Mouse (Mus musculus): ENCODE results near the gene Cdh1.
A peak's percentile ranks its signal among the peaks of the same experiment; 100 is the strongest.

Gene Cdh1

GRCm38 (mm10) chr8:106623016-106623415, 19.9 kb downstream of the Cdh1 start:
- DNase-seq (ENCODE audit: low read depth, low spot score), result peak; percentile 44

DNA sequence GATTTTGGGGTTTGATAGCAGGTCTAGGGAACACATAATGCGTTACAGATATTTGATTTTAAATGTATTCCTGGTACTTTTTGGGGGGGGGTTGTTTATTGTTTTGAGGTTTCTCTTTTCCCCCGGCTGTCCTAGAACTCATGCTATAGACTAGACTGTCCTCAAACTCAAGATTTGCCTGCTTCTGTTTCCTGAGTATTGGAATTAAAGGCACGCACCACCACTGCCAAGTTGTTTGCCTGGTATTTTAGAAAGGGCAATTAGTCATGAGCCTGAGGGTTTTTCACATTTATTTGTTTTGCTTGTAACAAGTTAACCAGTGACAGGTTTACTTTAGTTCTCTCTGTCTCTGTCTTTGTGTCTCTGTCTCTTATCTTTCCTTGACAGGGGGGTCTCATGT, 20.3 kb downstream of the Cdh1 start:
- no peak for DNase-seq (ENCODE audit: low read depth, low spot score)

DNA sequence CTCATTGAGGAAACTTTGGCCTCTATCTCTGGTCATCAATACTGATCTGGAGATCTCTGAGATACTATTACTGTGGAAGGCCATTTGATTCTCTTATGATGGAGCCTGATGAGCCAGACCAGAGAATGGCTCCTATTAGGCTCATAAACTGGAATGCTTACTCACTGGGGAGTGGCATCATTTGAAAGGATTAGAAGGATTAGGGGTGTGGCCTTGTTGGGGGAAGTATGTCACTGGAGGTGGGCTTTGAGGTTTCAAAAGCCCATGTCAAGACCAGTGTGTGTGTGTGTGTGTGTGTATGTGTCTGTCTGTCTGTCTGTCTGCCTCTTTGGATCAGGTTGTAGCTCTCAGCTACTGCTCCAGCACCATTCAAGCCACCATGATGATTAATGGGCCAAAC, 20.8 kb downstream of the Cdh1 start:
- DNase-seq (ENCODE audit: low read depth, low spot score), result peak; percentile 85

DNA sequence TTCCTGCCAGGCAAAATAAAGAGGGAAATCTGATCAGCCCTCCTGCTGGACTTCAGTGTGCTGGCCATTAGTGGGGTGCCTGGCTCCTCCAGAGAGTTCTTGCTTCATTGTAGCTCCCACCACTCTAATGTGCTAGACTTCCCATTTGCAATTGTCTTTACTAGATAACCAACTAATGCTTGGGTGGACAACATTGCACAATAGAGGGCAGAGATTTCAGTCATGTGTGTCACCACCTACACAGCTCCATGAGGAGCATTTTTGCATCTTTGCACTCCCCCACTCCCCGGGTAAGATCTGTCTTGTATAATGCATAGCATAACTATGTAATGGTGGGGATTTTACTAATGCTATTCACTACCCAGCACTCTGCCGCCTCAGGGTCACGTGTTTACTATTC, 21.6 kb downstream of the Cdh1 start:
- no peak for DNase-seq (ENCODE audit: low read depth, low spot score)

DNA sequence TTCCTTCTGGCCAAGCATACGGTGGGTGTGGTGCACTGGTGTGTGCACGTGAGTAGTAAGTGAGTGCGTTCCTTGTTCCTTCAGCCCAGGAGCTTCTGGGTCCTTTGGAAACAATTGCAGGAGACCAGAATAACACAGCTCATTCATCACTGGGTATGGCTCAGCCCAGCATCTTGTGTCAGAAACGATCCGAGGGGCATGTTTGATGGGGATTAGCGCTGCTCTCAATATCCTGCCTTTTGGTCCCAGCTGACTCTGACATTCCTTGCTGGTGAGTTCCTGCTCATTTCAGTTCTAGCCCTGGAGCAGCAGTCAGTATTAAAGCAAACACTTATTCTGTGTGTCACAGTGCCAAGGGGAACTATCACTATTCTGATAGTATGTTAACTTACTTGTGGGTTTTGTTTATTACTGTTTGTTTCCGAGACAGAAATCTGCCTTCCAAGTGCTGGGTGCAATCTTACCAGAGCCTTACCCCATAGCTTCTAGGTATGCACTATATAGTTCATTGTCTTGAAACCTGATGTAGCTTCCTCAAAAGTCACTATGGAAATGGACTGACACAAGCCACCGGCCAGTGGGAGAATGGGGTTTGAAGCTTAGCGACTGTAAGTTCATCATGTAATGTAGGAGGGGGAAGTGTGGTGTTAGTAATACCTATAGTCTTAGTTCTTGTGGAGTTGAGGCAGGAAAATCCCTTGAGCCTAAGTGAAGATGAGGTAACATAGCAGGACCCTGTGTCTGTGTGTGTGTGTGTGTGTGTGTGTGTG, 23.1 kb downstream of the Cdh1 start:
- no peak for DNase-seq (ENCODE audit: low read depth, low spot score)

DNA sequence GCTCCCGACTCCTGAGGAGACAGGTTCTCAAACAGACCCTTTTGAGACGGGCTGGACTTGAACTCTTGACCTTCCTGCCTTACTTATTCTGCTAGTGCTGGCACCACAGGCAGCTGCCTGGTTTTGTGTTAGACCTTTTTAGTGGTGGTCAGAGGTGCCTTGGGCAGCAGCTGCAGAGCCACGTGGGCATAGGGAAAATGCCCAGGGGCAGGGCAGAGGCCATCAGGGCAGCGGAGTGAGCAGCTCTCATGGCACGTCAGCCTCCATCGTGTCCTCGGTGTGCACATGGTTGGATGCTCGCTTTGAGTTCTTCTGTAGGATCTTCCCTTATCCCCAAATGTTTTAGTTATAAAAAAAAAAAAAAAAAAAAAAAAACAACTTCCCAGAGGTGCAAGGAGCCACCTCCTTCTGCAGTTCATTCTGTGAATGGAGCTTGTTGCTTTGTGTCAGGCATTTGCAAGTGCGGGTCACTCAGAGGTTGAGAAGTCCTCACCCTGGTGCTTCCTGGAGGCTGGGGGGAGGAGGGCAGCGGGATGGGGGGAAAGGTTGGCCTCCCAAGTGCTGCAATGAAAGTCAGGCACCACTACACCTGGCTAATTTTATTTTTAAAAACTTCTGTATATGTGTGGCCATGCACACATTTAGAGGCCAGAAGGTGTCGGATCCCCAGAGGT, 25.3 kb downstream of the Cdh1 start:
- DNase-seq (ENCODE audit: low read depth, low spot score), result peak; percentile 55

DNA sequence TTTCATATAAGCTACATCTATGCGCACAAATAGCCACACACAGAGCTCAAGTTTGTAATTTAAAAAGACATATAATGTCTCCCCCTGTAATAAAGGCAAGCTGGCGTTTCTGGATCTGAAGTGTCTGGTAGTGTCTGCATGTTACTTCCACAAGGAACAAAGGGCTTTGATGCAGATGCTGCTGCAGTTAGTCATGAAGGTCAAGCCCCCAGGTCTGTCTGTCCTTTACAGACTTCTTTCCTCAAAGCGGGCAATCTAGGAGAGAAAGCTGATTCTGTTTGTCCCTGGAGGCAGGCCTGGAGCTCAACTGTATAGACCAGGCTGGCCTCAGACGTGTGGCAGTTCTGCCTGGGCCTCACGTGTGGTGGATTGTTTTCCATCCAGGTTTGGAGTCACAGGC, 26.3 kb downstream of the Cdh1 start:
- DNase-seq (ENCODE audit: low read depth, low spot score), result peak; percentile 56

GRCm38 (mm10) chr8:106631904-106632303, 28.8 kb downstream of the Cdh1 start:
- peak; percentile 65 for DNase-seq (ENCODE audit: low read depth, low spot score)

GRCm38 (mm10) chr8:106632650-106633049, 29.5 kb downstream of the Cdh1 start:
- peak; percentile 92 for DNase-seq (ENCODE audit: low read depth, low spot score)

DNA sequence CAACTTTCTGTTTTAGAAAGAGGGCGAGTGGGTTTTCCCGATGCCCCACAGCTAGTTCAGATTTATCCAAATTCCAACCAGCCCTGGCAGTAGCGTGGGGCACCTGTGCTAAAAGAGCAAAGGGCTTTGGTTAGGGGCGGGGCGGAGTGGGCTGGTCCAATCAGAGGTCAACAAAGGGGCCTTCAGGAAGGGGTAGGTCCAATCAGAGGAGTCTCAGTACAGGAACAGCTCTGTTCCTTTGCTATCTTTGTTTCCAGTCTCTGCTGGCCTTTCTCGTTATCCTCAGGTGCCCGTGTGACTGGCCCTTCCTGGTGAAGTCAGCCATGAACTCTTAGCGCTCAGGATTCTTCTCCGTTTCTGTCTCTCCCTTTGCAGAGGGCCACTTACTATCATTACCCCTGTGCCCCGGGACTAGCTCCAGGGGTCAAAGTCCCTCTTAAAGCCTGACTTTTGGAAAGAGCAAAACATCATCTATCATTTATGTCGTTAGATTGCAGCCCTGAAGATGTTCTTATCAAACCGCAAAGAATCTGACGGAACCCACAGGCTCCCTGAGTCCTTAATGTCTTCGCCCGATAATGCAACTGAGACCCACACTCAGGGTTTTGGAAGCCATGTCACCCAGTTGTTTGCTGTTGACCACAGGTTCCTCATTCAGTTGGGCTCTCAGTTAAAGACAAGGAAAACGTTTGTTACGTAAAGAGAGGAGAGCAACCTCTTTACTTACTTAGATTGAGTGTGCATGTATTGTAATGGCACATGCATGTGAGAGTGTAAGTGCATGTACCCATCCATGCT, 30.4 kb downstream of the Cdh1 start:
- DNase-seq (ENCODE audit: low read depth, low spot score), result peak; percentile 89

- no peak for DNase-seq (ENCODE audit: low read depth, low spot score)
Observed at GRCm38 (mm10) chr8:106635284-106635683, 32.1 kb downstream of the Cdh1 start.

DNA sequence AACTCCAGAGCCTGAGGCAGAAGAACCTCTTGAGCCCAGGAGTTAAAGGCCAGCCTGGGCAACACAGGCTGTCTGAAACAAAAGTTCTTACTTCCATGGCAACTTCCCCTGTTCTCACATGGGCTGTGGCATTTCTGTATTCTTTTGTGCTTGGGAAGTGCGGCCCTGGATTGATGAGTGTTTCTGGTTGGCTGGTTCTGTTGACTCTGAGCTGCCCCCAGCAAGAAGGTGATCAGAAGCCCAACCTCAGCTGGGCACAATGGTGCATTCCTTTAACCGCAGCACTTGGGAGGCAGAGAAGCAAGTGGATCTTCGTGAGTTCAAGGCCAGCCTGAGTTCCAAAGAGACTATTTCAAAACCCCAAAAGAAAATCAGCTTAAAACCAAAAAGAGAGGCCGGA, 34.3 kb downstream of the Cdh1 start:
- DNase-seq (ENCODE audit: low read depth, low spot score), result peak; percentile 69

DNA sequence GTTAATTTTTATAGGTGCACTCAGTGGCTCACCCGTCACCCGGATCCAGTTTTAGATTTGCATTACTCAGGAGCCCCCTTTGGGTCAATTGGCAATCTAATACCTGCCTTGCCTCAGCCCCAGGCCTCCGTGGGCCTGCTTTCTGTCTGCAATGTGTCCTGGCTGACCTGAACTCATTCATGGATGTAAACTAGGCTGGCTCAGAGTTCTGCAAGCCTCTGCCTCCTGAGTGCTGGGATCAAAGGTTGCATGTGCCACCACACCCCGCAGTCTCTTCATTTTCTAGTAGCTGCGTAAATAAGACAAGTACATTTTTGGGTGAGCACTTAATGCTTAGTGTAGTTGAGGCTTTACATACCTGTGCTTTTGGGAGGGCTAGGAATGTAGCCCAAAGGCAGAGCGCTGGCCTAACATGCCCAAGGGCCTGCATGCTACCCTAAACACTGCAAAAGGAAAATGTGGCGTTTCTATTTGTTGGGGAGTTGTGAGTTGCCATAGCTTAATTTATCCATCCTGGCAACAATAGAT, 35.7 kb downstream of the Cdh1 start:
- no peak for DNase-seq (ENCODE audit: low read depth, low spot score)

- peak; percentile 60 for DNase-seq (ENCODE audit: low read depth, low spot score)
Observed at GRCm38 (mm10) chr8:106640212-106640611, 37.1 kb downstream of the Cdh1 start.

DNA sequence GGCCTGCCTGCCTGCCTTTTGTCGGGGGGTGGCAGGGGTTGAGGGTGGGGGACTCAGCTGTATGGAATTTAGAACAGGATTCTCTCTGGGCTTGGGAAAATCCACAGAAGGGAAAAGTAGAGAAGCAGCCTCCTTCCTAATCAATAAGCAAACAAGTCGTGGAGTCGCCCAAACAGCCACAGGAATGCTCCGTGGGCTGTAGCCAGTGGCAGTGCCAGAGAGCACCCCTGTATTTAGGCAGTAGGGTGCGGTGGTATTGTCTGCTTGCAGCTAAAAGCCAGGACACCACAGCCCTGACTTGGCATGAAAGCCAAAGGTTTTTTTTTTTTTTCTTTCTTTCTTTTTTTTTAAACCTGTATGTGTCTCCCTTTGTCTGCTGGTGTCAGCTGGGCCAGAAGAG, 37.8 kb downstream of the Cdh1 start:
- DNase-seq (ENCODE audit: low read depth, low spot score), result no peak

DNA sequence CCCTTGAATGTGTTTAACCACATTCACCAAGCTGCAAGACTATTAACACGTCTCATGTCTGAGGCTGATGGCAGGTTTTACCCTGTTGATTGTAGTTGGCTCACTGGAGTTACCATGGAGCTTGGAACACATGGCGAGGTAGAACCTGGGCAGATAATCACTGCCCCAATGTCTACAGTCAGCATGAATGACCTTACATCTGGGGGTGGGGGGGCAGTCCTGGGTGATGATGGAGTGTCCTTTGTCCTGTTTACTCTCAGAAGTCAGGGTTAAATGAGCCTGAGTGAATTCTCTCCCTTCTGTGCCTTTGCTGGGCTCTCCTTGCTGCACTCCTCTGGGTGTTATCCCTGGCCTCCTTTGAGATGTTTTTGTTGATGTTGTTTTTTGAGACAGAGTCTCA, 39.0 kb downstream of the Cdh1 start:
- DNase-seq (ENCODE audit: low read depth, low spot score), result no peak

DNA sequence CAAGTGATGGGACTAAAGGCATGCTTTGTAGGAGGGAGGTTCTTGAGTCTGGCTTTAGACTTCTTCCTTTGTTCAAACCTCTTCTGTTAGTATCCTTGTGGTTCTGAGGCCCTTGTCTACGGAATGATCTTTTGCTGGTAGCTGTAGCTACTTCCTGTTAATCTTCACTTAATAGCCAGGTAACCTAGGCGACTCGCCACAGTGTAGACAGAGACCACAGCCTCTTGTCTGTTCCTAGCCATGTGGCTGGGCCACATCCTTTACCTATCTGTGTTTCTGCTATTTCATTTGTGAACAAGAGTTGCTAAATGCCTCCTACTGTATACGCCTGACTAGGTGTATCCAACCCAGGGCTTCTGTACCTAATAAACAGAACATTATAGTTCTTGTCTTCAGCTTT, 39.9 kb downstream of the Cdh1 start:
- DNase-seq (ENCODE audit: low read depth, low spot score), result no peak

DNA sequence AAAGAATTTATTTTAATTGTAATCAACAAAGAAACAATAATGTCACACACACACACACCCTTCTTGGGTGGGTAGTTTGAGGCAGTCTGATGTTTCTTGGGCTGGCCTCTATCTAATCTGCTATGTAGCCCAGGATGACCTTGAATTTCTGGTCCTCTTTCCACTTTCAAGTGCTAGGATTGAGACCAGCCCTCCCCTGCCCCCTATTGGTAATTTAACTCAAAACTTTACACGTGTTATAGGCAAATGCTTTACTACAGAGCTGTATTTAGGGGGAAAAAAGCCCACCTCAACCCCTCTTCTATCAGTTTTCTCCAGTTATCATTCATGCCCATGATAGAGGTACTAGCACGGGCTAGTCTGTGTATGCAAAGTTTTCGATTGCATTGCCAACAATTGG, 41.8 kb downstream of the Cdh1 start:
- DNase-seq (ENCODE audit: low read depth, low spot score), result peak; percentile 71

GRCm38 (mm10) chr8:106646153-106646552, 43.0 kb downstream of the Cdh1 start:
- DNase-seq (ENCODE audit: low read depth, low spot score), result no peak

DNA sequence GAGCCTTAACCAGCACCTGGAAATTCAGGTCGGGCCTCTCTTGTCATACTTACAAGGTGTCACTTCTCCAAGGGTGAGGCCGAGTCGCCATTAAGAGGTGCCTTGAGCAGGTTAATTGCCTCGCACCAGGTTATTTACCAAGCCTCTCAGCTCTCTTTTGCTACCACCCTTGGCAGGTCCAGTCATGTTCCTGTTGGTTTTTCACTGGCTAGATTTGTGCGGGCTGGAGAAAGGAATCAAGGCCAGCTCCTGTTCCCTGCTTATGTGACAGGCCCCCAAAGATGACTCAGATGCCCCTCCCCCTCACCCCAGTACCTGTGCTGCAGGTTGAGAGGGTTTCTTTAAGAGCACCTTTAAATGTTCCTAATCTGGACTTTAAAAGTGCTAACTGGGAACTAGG, 43.6 kb downstream of the Cdh1 start:
- no peak for DNase-seq (ENCODE audit: low read depth, low spot score)

- peak; percentile 83 for DNase-seq (ENCODE audit: low read depth, low spot score)
Observed at GRCm38 (mm10) chr8:106647387-106647786, 44.2 kb downstream of the Cdh1 start.

GRCm38 (mm10) chr8:106648421-106648820, 45.3 kb downstream of the Cdh1 start:
- DNase-seq (ENCODE audit: low read depth, low spot score), result no peak
